Mouse (Mus musculus): ENCODE results near the gene Slc51a. TPM values are rescaled to one million over a fixed set of nuclear protein-coding genes. Genes with fewer than 3 reads are reported as not detected.
A peak's percentile ranks its signal among the peaks of the same experiment; 100 is the strongest.

The Slc51a gene
- polyA plus RNA-seq, 1 experiment from 2014 or later, result 0.41 TPM

DNA sequence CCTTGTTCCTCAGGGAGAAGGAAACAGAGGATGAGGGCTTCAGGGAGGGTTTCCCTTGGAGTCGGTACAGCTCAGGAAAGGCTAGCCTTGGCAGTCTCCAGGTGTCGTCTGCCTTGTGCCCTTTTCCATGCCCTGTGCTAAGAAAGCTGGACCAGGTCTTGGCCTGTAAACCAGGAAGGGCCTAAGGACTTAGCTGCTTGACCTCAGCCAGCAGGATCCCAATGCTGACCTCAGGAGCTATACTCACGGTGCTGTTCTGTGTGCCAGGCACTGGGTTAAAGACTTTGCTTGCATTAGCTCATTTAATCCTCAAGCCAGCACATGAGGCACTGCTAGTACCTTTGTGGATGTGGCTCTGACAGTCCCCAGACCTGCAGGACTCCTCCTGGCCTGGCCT is 23.7 kb upstream of the Slc51a start:
- Histone ChIP-seq H3K27ac (replicated peaks; ENCODE audit: low read depth, low read length) (peak overlapping the region; percentile 30; the same call in 1 of the 2 replicates), H3K4me1 (ENCODE audit: control insufficient read depth, insufficient read depth, low read length) (peaks cover 16% of the 10 kb centered on the region)
- ATAC-seq (ENCODE audit: insufficient number of reproducible peaks, low FRiP score, low TSS enrichment, low read depth), result no peak

DNA sequence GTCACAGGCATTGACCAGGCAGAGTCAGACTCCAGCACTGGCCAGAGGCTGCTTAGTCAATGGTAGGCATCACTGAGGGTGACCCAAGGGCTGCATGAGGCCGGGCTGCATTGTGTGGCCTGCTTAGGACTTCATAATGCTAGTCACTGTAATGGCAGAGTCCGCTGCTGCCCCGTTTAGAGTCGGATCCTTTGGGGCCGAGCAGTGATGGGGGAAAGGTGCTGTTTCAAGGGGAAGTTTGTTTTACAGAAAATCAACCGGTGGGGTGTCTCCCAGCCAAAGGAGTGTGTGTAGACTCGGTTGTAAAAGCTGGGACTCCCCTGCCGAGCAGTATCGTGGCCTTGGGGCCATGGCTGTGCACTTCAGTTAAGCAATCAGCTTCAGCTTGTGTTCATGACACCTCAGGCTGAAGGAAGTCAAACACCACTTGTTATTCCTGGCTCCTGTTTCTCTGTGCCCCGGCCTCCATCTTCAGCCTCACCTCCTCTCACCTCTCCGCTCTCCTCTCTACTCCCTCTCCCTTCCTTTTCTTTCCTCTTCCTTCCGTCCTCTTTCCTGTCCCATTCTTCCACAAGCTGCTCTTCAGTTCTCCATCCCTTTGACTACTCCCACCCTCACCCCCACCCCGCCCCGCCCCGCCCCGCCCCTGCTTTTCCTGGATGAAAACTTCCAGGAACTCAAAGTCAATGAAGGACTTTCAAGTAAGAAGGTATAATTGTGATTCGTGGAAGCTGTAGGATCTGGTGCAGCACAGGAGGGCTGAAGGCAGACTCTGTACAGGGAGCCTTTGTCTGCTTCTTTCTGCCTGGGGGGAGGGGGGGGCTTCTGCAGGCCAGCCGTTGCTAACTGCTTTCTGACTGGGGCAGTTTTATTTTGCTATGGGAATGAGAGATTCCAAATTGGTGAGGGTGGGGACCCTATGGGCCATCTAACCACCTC is 23.0 kb upstream of the Slc51a start:
- no peak overlapping the region for H3K4me3 ChIP-seq (ENCODE audit: low read depth, low read length)
- no peaks in the 10 kb centered on the region for H3K9me3 ChIP-seq (ENCODE audit: control insufficient read depth, low read length)
- peak overlapping the region; percentile 9; the same call in 1 of the 2 replicates for H3K9ac ChIP-seq (ENCODE audit: low read length)
- ATAC-seq (ENCODE audit: insufficient number of reproducible peaks, low FRiP score, low TSS enrichment, low read depth) (no peak), DNase-seq (ENCODE audit: low spot score) (no peak)
- peaks cover 14% of the 10 kb centered on the region; the same call in 1 of the 2 replicates for H3K4me1 ChIP-seq (ENCODE audit: control insufficient read depth, insufficient read depth, low read length)
- WGBS, result 67% methylated on average over 18 of the region's 18 CpGs
- H3K4me2 ChIP-seq (ENCODE audit: low read depth, severe bottlenecking), result no peak overlapping the region
- H3K27ac ChIP-seq (replicated peaks; ENCODE audit: low read depth, low read length), result peak overlapping the region; percentile 30; the same call in 1 of the 2 replicates
- H3K36me3 ChIP-seq (ENCODE audit: control insufficient read depth, insufficient read depth, low read length), result no peaks in the 10 kb centered on the region
- H3K27me3 ChIP-seq (ENCODE audit: control insufficient read depth, insufficient read depth, low read length), result no peaks in the 10 kb centered on the region

More for the DNA sequence above, 23.7 kb upstream of the Slc51a start:
- Histone ChIP-seq H3K4me2 (ENCODE audit: low read depth, severe bottlenecking) (no peak overlapping the region), H3K27me3 (ENCODE audit: control insufficient read depth, insufficient read depth, low read length) (no peaks in the 10 kb centered on the region), H3K36me3 (ENCODE audit: control insufficient read depth, insufficient read depth, low read length) (no peaks in the 10 kb centered on the region), H3K9ac (ENCODE audit: low read length) (peak overlapping the region; percentile 12; the same call in 1 of the 2 replicates), H3K4me3 (ENCODE audit: low read depth, low read length) (no peak overlapping the region), H3K9me3 (ENCODE audit: control insufficient read depth, low read length) (no peaks in the 10 kb centered on the region)
- 84% methylated on average over 3 of the region's 3 CpGs for WGBS
- no peak for DNase-seq (ENCODE audit: low spot score)

- no peak overlapping the region for H3K4me2 ChIP-seq (ENCODE audit: low read depth, severe bottlenecking)
- no peaks in the 10 kb centered on the region for H3K36me3 ChIP-seq (ENCODE audit: control insufficient read depth, insufficient read depth, low read length)
- H3K9me3 ChIP-seq (ENCODE audit: control insufficient read depth, low read length), result no peaks in the 10 kb centered on the region
- DNase-seq (ENCODE audit: low spot score), result no peak
- no peak overlapping the region for H3K4me3 ChIP-seq (ENCODE audit: low read depth, low read length)
- H3K4me1 ChIP-seq (ENCODE audit: control insufficient read depth, insufficient read depth, low read length), result peaks cover 8% of the 10 kb centered on the region; the same call in 1 of the 2 replicates
- ATAC-seq (ENCODE audit: insufficient number of reproducible peaks, low FRiP score, low TSS enrichment, low read depth), result 0 out of 2 replicates have a peak, but pooled peaks have one; percentile 31
- H3K27ac ChIP-seq (replicated peaks; ENCODE audit: low read depth, low read length), result no peak overlapping the region
- WGBS, result 63% methylated on average over 8 of the region's 9 CpGs
- H3K27me3 ChIP-seq (ENCODE audit: control insufficient read depth, insufficient read depth, low read length), result no peaks in the 10 kb centered on the region
- no peak overlapping the region for H3K9ac ChIP-seq (ENCODE audit: low read length)
Observed at GRCm38 (mm10) chr16:32509066-32509942, 21.6 kb upstream of the Slc51a start.

- Histone ChIP-seq H3K27ac (replicated peaks; ENCODE audit: low read depth, low read length) (0 out of 2 replicates have a peak overlapping the region, but pooled peaks have one; percentile 45), H3K9ac (ENCODE audit: low read length) (no peak overlapping the region), H3K4me2 (ENCODE audit: low read depth, severe bottlenecking) (no peak overlapping the region), H3K27me3 (ENCODE audit: control insufficient read depth, insufficient read depth, low read length) (no peaks in the 10 kb centered on the region), H3K9me3 (ENCODE audit: control insufficient read depth, low read length) (no peaks in the 10 kb centered on the region), H3K4me3 (ENCODE audit: low read depth, low read length) (no peak overlapping the region), H3K4me1 (ENCODE audit: control insufficient read depth, insufficient read depth, low read length) (peaks cover 10% of the 10 kb centered on the region; the same call in 1 of the 2 replicates), H3K36me3 (ENCODE audit: control insufficient read depth, insufficient read depth, low read length) (no peaks in the 10 kb centered on the region)
- ATAC-seq (ENCODE audit: insufficient number of reproducible peaks, low FRiP score, low TSS enrichment, low read depth) (no peak), DNase-seq (ENCODE audit: low spot score) (no peak)
- WGBS, result 52% methylated on average over 3 of the region's 3 CpGs
Observed at GRCm38 (mm10) chr16:32508506-32509065, 20.9 kb upstream of the Slc51a start.

GRCm38 (mm10) chr16:32508035-32508434 is 20.4 kb upstream of the Slc51a start:
- no peak for DNase-seq (ENCODE audit: low spot score)
- H3K27me3 ChIP-seq (ENCODE audit: control insufficient read depth, insufficient read depth, low read length), result no peaks in the 10 kb centered on the region
- 87% methylated on average over 5 of the region's 5 CpGs for WGBS
- H3K4me1 ChIP-seq (ENCODE audit: control insufficient read depth, insufficient read depth, low read length), result peaks cover 10% of the 10 kb centered on the region; the same call in 1 of the 2 replicates
- no peak overlapping the region for H3K9ac ChIP-seq (ENCODE audit: low read length)
- ATAC-seq (ENCODE audit: insufficient number of reproducible peaks, low FRiP score, low TSS enrichment, low read depth), result no peak
- no peaks in the 10 kb centered on the region for H3K9me3 ChIP-seq (ENCODE audit: control insufficient read depth, low read length)
- H3K27ac ChIP-seq (replicated peaks; ENCODE audit: low read depth, low read length), result no peak overlapping the region
- no peak overlapping the region for H3K4me3 ChIP-seq (ENCODE audit: low read depth, low read length)
- no peaks in the 10 kb centered on the region for H3K36me3 ChIP-seq (ENCODE audit: control insufficient read depth, insufficient read depth, low read length)
- H3K4me2 ChIP-seq (ENCODE audit: low read depth, severe bottlenecking), result no peak overlapping the region

GRCm38 (mm10) chr16:32507407-32507806 is 19.7 kb upstream of the Slc51a start:
- WGBS, result 20% methylated on average over 9 of the region's 9 CpGs
- no peak overlapping the region for H3K4me3 ChIP-seq (ENCODE audit: low read depth, low read length)

DNA sequence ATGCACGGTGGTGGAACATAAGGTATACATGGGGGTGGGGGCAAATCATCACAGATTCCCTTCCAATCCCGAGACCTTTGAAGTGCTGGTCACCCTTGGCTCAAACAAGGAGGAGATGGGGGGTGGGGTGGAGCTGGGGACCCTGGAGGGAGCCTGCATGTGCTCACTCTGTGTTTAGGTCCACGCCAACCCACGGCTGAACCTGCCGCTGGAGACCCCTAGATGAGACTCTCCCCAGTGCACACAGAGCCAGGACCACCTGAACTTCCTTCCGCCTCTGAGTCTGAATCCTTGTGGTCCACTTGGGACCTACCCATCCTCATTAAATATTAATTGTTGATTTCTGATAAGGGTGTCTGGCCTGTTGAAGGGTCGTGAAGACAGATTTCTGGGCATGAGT is 19.2 kb upstream of the Slc51a start:
- WGBS, result 83% methylated on average over 7 of the region's 7 CpGs
- Histone ChIP-seq H3K4me1 (ENCODE audit: control insufficient read depth, insufficient read depth, low read length) (0 out of 2 replicates have a peak, but pooled peaks cover 8% of the 10 kb centered on the region), H3K9me3 (ENCODE audit: control insufficient read depth, low read length) (no peaks in the 10 kb centered on the region), H3K27ac (replicated peaks; ENCODE audit: low read depth, low read length) (no peak overlapping the region), H3K36me3 (ENCODE audit: control insufficient read depth, insufficient read depth, low read length) (no peaks in the 10 kb centered on the region), H3K4me2 (ENCODE audit: low read depth, severe bottlenecking) (no peak overlapping the region), H3K4me3 (ENCODE audit: low read depth, low read length) (no peak overlapping the region), H3K9ac (ENCODE audit: low read length) (no peak overlapping the region), H3K27me3 (ENCODE audit: control insufficient read depth, insufficient read depth, low read length) (no peaks in the 10 kb centered on the region)
- ATAC-seq (ENCODE audit: insufficient number of reproducible peaks, low FRiP score, low TSS enrichment, low read depth) (no peak), DNase-seq (ENCODE audit: low spot score) (no peak)

More at GRCm38 (mm10) chr16:32507407-32507806, 19.7 kb upstream of the Slc51a start:
- H3K9ac ChIP-seq (ENCODE audit: low read length), result no peak overlapping the region
- H3K27me3 ChIP-seq (ENCODE audit: control insufficient read depth, insufficient read depth, low read length), result no peaks in the 10 kb centered on the region
- H3K27ac ChIP-seq (replicated peaks; ENCODE audit: low read depth, low read length), result no peak overlapping the region
- no peaks in the 10 kb centered on the region for H3K36me3 ChIP-seq (ENCODE audit: control insufficient read depth, insufficient read depth, low read length)
- ATAC-seq (ENCODE audit: insufficient number of reproducible peaks, low FRiP score, low TSS enrichment, low read depth) (no peak), DNase-seq (ENCODE audit: low spot score) (peak; percentile 80)
- 0 out of 2 replicates have a peak, but pooled peaks cover 8% of the 10 kb centered on the region for H3K4me1 ChIP-seq (ENCODE audit: control insufficient read depth, insufficient read depth, low read length)
- no peak overlapping the region for H3K4me2 ChIP-seq (ENCODE audit: low read depth, severe bottlenecking)
- H3K9me3 ChIP-seq (ENCODE audit: control insufficient read depth, low read length), result no peaks in the 10 kb centered on the region

- DNase-seq (ENCODE audit: low spot score) (no peak), ATAC-seq (ENCODE audit: insufficient number of reproducible peaks, low FRiP score, low TSS enrichment, low read depth) (no peak)
- 0 out of 2 replicates have a peak, but pooled peaks cover 6% of the 10 kb centered on the region for H3K4me1 ChIP-seq (ENCODE audit: control insufficient read depth, insufficient read depth, low read length)
- H3K9me3 ChIP-seq (ENCODE audit: control insufficient read depth, low read length), result no peaks in the 10 kb centered on the region
- H3K4me3 ChIP-seq (ENCODE audit: low read depth, low read length), result no peak overlapping the region
- no peak overlapping the region for H3K9ac ChIP-seq (ENCODE audit: low read length)
- H3K4me2 ChIP-seq (ENCODE audit: low read depth, severe bottlenecking), result no peak overlapping the region
- no peaks in the 10 kb centered on the region for H3K36me3 ChIP-seq (ENCODE audit: control insufficient read depth, insufficient read depth, low read length)
- H3K27me3 ChIP-seq (ENCODE audit: control insufficient read depth, insufficient read depth, low read length), result no peaks in the 10 kb centered on the region
- H3K27ac ChIP-seq (replicated peaks; ENCODE audit: low read depth, low read length), result no peak overlapping the region
- WGBS, result 79% methylated on average over 8 of the region's 8 CpGs
Observed at GRCm38 (mm10) chr16:32506298-32506697, 18.6 kb upstream of the Slc51a start.

All from limb, embryonic 11.5 days (tissue).